Mouse (Mus musculus): ENCODE results near the gene Prkar2b.

GRCm38 (mm10) chr12:32109201-32109600, 48.1 kb upstream of the Prkar2b start:
- TF ChIP-seq POLR2A (IDR thresholded peaks at IDR 0.05; ENCODE audit: borderline replicate concordance, low read depth, low read length) (no peak), CTCF (IDR thresholded peaks at IDR 0.05; ENCODE audit: low read depth, low read length) (no peak)
